Mouse (Mus musculus) left cerebral cortex, postnatal 36 days (tissue): ENCODE results near the gene B430218F22Rik. TPM values are rescaled to one million over a fixed set of nuclear protein-coding genes. Genes with fewer than 3 reads are reported as not detected.

Experiments used
- total RNA-seq, 2 experiments: library from RNA; stranded (reverse); gene quantifications; 2 replicates each; pipeline ENCODE4 v1.2.3; 2021

Gene B430218F22Rik
- total RNA-seq, 2 experiments from 2014 or later, result 0.42 TPM; not detected in 1

Other genes starting within 250 kb of the B430218F22Rik start
- 10 to 100 TPM; 16.1 to 17.4 TPM for gene Mrps30, start 622 bp downstream of the B430218F22Rik start, total RNA-seq